Mouse (Mus musculus) MEL-GATA-1-ER (cell line): ENCODE data around the gene Tmprss4.

Source experiments
- DNase-seq: peaks from one replicate; pipeline ENCODE4 v3.0.0-alpha.2; 2012; ENCODE audit warnings: low read depth; ENCODE audit errors: extremely low read depth

Gene Tmprss4

DNA sequence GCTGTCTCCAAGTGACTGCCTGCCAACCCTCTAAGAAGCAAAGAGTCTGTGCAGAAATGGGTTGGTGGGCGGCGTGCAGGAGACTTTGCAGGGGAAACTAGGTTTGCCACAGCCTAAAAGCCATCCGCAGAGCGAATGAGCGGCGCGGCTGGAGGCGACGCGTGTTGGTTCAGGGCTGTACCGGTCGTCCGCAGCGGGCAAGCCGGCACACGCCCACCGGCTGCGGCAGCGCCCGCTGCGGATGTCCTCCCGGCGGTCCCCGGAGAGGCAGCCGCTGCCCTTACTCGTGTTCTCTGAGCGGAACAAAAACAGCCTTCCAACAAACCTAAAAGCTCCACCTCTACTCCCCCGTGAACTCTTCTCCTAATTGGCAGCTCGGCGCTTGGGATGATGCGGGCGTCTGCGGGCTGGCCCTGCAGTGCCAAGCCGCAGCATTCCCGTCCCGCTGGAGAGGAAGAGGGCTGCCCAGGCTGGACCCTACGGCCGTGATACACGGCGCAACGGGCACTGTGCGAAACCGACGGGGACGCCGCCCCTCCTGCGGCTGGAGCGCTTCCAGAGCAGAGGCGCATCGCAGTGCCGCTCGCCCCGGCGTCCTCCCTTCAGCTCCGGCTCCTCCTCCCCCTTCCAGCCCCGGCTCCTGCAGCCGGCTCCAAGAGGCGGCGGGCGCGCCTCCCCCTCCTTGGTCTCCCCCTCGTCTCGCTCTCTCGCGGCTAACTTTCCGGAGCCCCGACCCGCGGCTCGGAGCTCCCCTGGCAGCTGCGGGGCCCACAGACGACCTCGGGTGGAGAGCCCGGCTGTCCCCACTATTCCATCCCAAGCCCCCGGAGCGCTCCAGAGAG is 65.5 kb downstream of the Tmprss4 start, which contains the start of gene Scn4b:
Gene Scn4b (plus strand): TSS at position 205 of the 842 bp plus-strand sequence.
- DNase-seq: no peak

DNA sequence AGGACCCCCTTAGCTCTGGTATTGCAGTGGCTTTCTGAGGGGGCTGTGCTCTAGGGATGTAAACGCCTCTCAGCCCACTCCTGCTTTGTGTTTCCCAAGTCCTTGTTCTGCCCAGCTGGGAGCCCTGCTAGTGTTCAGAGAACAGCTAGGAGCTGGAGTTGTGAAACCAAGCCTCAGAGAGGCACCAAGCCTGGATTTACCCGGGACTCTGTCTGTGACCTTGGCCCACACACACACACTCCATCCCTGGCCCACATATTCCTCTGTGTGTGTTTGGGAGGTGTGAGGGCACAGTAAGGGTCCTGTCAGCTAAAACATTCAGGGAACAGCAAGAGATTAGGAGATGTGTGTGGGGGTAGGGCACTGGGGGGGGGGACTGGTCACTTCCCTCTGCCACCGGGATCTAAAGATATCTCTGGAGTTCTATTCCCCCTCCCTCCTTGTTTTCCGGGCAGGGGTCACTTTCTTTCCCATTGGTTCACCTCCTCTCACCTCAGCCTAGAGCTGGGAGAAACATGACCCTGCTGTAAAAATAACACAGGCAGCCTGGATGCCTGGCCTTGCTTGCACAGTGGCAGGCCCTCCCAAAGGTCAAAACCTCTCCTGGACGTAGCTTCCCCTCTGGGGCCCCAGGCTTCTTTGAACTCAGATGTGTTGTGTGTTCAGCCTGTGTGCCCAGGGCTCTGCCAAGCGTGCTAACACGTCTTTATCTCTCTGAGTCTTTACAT is 67.3 kb downstream of the Tmprss4 start:
- DNase-seq: no peak

DNA sequence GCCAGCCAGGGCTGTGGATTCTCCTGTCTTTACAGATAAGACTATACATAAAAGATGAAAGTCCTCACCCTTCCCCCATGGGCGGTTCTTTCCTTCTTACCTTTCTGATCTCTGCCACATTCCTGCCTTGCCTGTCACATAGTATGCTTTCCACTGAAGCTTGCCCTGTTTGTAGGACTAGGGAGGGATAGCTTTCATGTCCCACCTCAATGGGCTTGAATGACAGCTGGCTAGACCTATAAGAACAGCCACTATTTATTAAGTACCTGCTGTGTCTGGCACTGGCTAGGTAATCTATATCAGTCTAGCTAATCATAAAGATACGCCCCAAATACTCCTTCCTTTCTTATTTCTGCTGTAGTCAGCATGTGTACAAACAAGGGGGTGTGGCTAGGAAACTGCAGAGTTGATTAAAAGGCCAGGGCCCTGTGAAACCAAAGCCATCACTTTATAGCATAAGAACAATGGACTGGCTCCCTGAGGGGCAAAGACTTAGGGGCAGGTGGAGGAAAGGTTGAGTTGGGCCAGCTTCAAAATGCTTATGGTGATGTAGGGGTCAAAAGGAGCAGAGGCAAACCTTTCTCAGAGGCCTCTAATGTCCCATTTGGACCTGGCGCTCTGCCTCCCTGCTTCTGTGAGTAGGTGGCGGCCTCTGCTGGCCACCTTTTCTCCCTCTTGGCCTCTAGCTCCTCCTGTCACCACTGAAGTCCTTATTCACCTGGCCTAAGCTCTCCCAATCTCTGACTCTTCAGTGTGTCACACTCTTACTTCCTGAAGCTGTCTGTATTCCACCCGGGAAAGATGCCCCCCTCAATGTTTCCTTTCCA is 70.2 kb downstream of the Tmprss4 start:
- DNase-seq: no peak

DNA sequence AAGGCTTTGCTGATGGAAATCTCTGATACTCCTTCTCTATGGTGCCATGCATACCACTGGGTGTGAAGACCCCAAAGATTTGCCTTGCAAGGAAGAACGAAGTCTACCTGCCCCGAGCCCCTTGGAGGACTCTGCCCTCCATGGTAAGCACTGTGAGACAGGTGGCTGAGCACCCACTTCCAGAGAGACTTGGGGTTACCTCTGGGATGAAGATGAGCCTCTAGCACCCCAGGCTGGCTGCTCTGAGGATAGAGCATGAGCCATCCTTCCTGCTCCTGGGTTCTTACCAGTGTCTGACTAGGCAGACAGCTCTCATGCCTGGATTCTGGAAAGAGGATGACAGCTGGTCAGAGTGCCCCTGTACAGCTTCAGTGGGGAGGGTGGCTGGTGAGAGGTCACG is 73.8 kb downstream of the Tmprss4 start:
- DNase-seq: no peak

DNA sequence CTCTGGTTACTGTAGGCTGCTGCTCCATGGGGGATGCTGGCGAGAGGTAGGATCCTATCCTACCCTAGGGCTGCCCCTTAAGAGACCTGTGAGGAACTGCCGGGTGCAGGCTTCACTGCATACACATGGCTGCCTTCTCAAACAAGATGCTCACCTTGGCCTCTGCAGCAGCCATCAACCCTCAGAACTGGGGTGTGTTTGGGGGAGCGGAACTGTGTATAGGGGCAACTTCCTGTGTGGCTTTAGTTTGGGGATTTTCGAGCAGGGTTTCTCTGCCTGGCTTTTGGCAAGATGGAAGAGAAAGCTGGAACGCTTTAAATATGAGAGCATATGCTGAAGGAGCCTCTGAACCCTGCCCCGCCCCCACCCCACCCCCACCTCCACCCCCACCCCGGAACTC is 77.0 kb downstream of the Tmprss4 start:
- no peak for DNase-seq

DNA sequence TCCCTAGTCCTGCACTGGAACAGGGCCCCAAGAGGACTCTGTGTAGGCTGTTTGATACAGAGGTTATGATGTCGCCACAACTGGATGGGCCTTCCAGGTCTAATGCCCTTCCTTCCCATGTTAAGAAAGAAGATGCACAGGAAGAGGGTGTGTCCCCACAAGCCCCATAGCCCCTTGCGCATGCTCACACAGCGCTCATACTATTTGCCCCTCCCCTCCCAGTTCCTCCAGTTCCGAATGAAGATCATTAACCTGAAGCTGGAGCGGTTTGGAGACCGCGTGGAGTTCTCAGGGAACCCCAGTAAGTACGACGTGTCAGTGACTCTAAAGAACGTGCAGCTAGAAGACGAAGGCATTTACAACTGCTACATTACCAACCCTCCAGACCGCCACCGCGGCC is 78.7 kb downstream of the Tmprss4 start:
- DNase-seq: peak; percentile 67
